Mouse (Mus musculus): ENCODE measurements around the gene Kcnj6. TPM values are rescaled to one million over a fixed set of nuclear protein-coding genes. Genes with fewer than 3 reads are reported as not detected.

Kcnj6 gene
- polyA plus RNA-seq, 1 experiment from 2014 or later, result not detected

DNA sequence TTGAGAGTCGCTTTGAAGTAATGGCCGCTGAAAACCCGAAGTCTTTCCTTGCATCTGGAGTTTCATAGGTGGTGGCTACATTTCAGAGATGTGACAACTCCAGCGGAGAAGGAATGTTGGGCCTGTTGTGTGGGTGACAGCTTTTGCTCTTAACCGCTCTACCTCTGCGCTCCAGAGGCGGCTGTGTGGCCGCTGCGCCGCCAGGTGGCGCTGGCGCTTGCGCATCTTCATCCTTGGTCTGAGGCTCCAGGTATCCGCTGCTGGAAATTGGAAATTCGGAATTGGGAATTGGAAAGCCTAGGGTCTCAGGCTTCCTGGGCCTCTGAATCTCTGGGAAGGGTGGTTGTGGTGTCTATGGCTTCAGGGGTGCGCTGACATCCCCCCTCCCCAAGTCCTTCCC is 209.3 kb downstream of the Kcnj6 start:
- H3K4me1 ChIP-seq, result no peaks in the 10 kb centered on the region
- 0 out of 2 replicates have a peak, but pooled peaks cover 6% of the 10 kb centered on the region for H3K27me3 ChIP-seq (replicated peaks)
- no peaks in the 10 kb centered on the region for H3K36me3 ChIP-seq
- H3K9ac ChIP-seq, result no peak overlapping the region
- no peak overlapping the region for H3K4me2 ChIP-seq
- WGBS (ENCODE audit: insufficient replicate concordance), result 7% methylated on average over 16 of the region's 16 CpGs
- no peak overlapping the region for H3K27ac ChIP-seq
- H3K9me3 ChIP-seq (replicated peaks), result no peaks in the 10 kb centered on the region
- no peak overlapping the region for H3K4me3 ChIP-seq
- no peak for ATAC-seq

DNA sequence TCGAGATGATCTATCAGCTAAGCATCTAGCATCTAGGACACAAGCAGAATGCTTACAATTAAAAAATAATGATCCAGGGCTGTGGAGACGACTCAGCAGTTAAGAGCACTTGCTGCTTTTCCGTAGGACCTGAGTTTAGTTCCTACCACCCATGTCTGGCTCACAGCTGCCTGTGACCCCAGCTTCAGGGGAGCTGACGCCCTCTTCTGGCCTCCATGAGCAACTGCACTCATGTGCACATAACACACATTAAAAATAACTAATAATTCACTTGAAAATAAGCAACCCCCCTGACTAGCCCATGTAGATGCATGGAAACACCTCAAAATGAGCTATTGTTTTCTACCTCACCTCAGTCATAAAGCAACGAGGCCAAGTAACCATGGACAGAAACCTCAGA is 211.6 kb downstream of the Kcnj6 start:
- no peak overlapping the region for H3K9ac ChIP-seq
- H3K27ac ChIP-seq, result no peak overlapping the region
- 0 out of 2 replicates have a peak, but pooled peaks cover 6% of the 10 kb centered on the region for H3K27me3 ChIP-seq (replicated peaks)
- WGBS (ENCODE audit: insufficient replicate concordance), result 63% methylated on average over 5 of the region's 5 CpGs
- no peak overlapping the region for H3K4me3 ChIP-seq
- ATAC-seq, result no peak
- H3K9me3 ChIP-seq (replicated peaks), result no peaks in the 10 kb centered on the region
- no peaks in the 10 kb centered on the region for H3K36me3 ChIP-seq
- H3K4me1 ChIP-seq, result no peaks in the 10 kb centered on the region
- H3K4me2 ChIP-seq, result no peak overlapping the region

DNA sequence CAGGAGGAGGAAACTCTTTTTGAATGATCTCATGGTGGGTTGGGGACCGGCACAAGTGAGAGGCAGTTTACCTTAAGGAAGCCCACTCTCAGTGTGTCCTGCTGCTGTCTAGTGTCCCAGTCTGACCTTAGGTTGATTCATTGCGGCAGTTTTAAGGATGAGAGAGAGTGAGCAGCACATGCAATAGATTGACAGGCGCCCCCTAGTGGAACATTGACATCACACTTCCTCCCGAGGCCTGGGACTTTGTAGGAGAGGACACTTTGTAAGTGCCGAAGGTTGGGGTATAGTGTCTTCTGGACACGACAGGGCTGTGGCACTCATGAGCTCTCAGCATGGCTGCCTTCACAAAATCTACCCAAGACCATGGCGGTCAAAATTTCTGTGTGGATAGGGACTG is 213.8 kb downstream of the Kcnj6 start:
- no peak overlapping the region for H3K9ac ChIP-seq
- H3K4me2 ChIP-seq, result no peak overlapping the region
- ATAC-seq, result no peak
- WGBS (ENCODE audit: insufficient replicate concordance), result 59% methylated on average over 7 of the region's 7 CpGs
- H3K4me1 ChIP-seq, result no peaks in the 10 kb centered on the region
- no peaks in the 10 kb centered on the region for H3K36me3 ChIP-seq
- no peaks in the 10 kb centered on the region for H3K9me3 ChIP-seq (replicated peaks)
- no peak overlapping the region for H3K4me3 ChIP-seq
- H3K27ac ChIP-seq, result no peak overlapping the region
- H3K27me3 ChIP-seq (replicated peaks), result 0 out of 2 replicates have a peak, but pooled peaks cover 3% of the 10 kb centered on the region

DNA sequence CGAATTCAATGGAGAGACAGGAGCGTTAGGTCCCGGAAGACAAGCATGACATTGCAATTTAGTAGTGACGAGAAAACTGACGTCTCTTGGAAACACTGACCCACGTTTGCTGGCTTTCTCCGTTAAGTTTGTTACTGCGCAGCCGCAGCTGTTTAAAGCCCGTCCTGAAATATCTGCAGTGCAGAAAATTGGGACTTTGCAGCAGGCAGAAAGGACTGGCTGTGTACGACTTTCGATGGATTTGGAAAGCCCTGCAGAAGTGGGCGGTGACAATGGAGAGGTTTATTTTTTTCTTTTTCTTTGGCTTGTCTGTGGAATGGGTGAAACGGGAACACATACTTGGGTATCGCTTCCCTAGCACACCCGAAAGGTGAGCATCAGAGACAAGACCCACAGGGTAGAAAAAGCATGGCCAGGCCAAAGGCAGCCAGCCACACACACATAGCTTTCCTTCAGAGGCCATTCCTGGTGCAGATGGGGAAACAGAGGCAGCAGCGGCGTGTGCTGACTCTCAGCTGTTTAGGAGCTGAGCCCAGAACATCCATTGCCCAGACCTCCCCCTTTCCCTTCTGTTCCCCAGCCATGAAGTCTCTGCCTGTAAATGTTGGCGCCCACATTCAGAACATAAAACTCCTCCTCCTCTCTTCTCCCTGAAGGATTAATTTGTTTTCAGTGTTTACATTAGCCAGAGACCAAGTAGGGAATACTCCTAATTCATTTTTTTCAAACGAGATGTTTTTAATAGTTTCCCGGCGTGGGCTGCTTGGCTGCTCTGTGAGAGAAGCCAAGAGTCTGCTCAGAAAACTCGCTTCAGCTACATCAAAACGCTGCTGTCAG is 215.2 kb downstream of the Kcnj6 start:
- H3K9ac ChIP-seq, result no peak overlapping the region
- no peak for ATAC-seq
- 75% methylated on average over 24 of the region's 24 CpGs for WGBS (ENCODE audit: insufficient replicate concordance)

DNA sequence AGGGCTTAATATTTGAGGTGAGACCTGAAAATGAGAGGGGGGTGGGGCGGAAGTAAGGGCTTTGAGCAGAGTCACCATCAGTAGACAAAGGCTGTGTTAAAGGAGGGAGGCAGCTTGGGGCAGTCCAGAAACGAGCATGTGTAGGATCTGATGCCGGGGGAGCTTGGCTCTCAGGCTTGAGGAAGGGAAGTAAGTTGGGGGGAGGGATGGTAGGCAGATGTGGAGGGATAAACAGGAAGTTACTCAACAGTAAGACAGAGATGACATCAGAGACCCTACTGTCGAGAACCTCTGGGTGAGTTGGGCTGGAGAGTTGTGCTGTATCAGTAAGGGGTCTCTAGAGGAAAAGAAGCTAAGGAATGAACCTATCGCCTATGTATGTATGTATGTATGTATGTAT is 223.6 kb downstream of the Kcnj6 start:
- Histone ChIP-seq H3K9ac (no peak overlapping the region), H3K4me3 (no peak overlapping the region), H3K27me3 (replicated peaks) (no peaks in the 10 kb centered on the region), H3K9me3 (replicated peaks) (no peaks in the 10 kb centered on the region; the same call in 1 of the 2 replicates), H3K36me3 (no peaks in the 10 kb centered on the region), H3K4me2 (no peak overlapping the region), H3K4me1 (no peaks in the 10 kb centered on the region), H3K27ac (no peak overlapping the region)
- no peak for ATAC-seq
- 40% methylated on average over 5 of the region's 5 CpGs for WGBS (ENCODE audit: insufficient replicate concordance)

More for the DNA sequence above, 215.2 kb downstream of the Kcnj6 start:
- Histone ChIP-seq H3K9me3 (replicated peaks) (no peaks in the 10 kb centered on the region; the same call in 1 of the 2 replicates), H3K27ac (no peak overlapping the region), H3K4me1 (no peaks in the 10 kb centered on the region), H3K4me3 (no peak overlapping the region), H3K36me3 (no peaks in the 10 kb centered on the region), H3K27me3 (replicated peaks) (no peaks in the 10 kb centered on the region), H3K4me2 (no peak overlapping the region)

DNA sequence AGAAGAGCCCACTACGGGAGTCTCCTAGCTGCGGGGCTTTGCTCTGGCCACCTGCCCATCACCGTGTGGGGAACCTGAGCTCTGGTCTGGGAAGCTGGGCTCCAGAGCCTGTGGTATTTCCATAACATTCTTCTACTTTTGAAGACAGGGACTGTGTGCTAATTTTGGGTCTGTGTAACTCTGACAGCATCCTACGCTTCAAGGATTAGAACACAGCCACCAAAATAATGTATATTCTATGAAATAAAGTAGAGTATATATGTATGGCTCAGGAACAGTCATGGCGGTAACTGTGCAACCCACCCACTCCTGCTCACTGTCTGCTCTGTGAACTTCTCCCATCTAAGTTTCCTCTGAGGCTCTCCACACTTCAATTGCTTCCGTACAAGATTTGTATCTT is 229.9 kb downstream of the Kcnj6 start:
- WGBS (ENCODE audit: insufficient replicate concordance), result 69% methylated on average over 6 of the region's 6 CpGs
- Histone ChIP-seq H3K27me3 (replicated peaks) (no peaks in the 10 kb centered on the region), H3K4me2 (no peak overlapping the region), H3K4me1 (no peaks in the 10 kb centered on the region), H3K9me3 (replicated peaks) (no peaks in the 10 kb centered on the region), H3K36me3 (no peaks in the 10 kb centered on the region), H3K9ac (no peak overlapping the region), H3K27ac (no peak overlapping the region), H3K4me3 (no peak overlapping the region)
- no peak for ATAC-seq

DNA sequence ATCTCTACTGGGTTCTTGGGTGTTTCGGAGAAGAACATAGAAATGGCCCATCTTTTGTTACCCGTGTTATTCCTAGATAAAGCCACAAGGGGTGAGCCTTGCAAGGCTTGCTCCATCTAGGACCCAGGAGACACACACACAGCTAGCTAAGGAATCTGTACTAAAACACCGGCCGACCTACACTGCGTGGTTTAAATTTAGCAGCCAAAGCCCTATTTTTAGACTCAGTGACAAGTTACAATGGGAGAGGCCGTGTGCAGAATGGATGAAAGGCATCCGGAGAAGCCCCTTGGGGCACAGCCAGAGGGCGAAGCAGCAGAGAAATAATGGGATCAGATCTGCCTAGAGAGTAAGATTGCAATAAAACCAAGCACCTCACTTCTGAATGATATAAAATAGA is 232.4 kb downstream of the Kcnj6 start:
- no peak overlapping the region for H3K27ac ChIP-seq
- H3K36me3 ChIP-seq, result no peaks in the 10 kb centered on the region
- no peak overlapping the region for H3K9ac ChIP-seq
- WGBS (ENCODE audit: insufficient replicate concordance), result 50% methylated on average over 8 of the region's 8 CpGs
- H3K9me3 ChIP-seq (replicated peaks), result no peaks in the 10 kb centered on the region
- no peak overlapping the region for H3K4me3 ChIP-seq
- no peak overlapping the region for H3K4me2 ChIP-seq
- H3K4me1 ChIP-seq, result peaks cover 10% of the 10 kb centered on the region; the same call in 1 of the 2 replicates
- ATAC-seq, result no peak
- H3K27me3 ChIP-seq (replicated peaks), result no peaks in the 10 kb centered on the region

DNA sequence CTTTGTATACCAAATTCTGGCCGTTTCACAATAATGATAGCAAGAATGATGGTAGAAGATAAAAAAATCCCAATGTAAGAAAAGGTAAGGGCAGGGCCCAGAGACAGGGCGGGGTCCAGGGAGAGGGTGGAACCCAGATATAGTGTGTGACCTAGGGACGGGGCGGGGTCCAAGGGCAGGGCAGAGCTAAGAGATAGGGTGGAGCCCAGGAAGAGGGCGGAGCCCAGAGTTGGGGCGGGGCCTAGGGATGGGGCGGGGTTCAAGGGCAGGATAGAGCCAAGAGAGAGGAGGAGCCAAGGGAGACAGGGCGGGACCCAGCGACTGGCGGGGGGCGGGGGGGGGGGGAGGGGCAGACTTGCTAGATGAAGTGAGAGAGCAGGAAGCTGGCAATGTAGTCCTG is 236.8 kb downstream of the Kcnj6 start:
- Histone ChIP-seq H3K9me3 (replicated peaks) (no peaks in the 10 kb centered on the region), H3K9ac (no peak overlapping the region), H3K27ac (no peak overlapping the region), H3K4me1 (peaks cover 10% of the 10 kb centered on the region; the same call in 1 of the 2 replicates), H3K4me2 (no peak overlapping the region), H3K27me3 (replicated peaks) (no peaks in the 10 kb centered on the region), H3K36me3 (no peaks in the 10 kb centered on the region), H3K4me3 (no peak overlapping the region)
- peak; percentile 91 for ATAC-seq
- 25% methylated on average over 9 of the region's 11 CpGs for whole genome bisulfite sequencing (ENCODE audit: insufficient replicate concordance)

DNA sequence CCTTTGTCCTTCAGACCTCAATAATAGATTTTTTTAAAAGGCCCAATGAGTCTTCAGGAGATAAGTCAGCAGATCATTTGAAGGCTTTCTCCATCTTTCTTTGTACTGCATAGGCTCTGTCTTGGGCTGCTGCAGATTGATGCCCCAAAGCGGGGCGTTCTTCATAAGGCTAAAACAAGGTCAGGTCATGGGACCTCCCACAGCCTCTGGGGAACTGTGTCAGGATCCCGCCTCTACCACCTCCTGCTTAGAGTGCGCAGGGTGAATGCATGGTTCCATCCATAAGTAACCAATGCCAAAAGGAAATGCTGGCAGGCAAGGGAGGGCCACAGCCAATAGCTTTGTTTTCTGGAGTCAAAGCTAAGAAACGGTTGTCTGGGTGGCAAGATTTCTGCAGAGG is 237.7 kb downstream of the Kcnj6 start:
- no peaks in the 10 kb centered on the region for H3K27me3 ChIP-seq (replicated peaks)
- H3K27ac ChIP-seq, result no peak overlapping the region
- H3K4me2 ChIP-seq, result no peak overlapping the region
- no peaks in the 10 kb centered on the region for H3K36me3 ChIP-seq
- 71% methylated on average over 5 of the region's 5 CpGs for WGBS (ENCODE audit: insufficient replicate concordance)
- H3K4me3 ChIP-seq, result no peak overlapping the region
- H3K4me1 ChIP-seq, result peaks cover 10% of the 10 kb centered on the region; the same call in 1 of the 2 replicates
- ATAC-seq, result no peak
- no peaks in the 10 kb centered on the region for H3K9me3 ChIP-seq (replicated peaks)
- H3K9ac ChIP-seq, result no peak overlapping the region

DNA sequence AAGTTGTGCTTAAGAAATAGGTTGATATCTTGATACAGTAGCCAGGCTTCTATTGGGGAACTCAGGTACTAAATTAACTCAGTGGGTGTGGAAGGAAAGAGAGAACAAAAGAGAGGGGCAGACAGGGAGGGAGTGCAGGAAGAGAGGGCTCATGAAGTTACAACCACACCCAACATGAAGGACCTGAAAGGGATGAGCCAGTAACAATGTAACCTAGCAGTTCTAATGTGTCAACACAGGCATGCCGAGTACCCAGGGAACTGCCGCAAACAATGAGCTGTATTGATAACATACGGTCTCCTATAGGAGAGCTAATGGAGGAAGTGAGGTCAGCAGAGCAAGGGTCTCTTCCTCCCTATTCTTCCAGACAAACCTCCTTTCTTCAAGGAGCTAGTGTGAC is 238.9 kb downstream of the Kcnj6 start:
- Histone ChIP-seq H3K36me3 (no peaks in the 10 kb centered on the region), H3K9me3 (replicated peaks) (no peaks in the 10 kb centered on the region), H3K9ac (no peak overlapping the region), H3K4me3 (no peak overlapping the region), H3K4me2 (no peak overlapping the region), H3K27me3 (replicated peaks) (no peaks in the 10 kb centered on the region), H3K4me1 (peaks cover 10% of the 10 kb centered on the region; the same call in 1 of the 2 replicates), H3K27ac (no peak overlapping the region)
- ATAC-seq, result no peak
- 36% methylated on average over 3 of the region's 3 CpGs for WGBS (ENCODE audit: insufficient replicate concordance)

DNA sequence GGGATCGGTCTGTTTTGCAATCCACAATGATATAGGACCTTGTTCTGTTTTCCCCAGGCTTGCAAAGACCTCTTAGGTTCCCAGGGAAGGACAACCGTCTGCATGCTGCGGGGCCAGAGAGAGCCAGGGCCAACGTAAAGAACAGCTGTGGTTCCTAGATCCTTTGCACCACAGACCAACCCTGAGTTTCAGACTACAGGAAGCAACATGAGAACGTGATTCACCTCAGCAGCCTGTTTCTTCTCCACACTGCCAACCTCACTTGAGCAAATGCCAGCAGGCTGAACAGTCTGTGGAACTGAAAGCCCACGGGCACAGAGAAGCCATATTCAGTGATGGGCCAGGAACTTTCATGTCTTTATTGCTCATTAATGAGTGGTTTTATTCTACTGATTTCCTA is 241.1 kb downstream of the Kcnj6 start:
- Histone ChIP-seq H3K9ac (no peak overlapping the region), H3K27ac (no peak overlapping the region), H3K4me1 (peaks cover 10% of the 10 kb centered on the region; the same call in 1 of the 2 replicates), H3K27me3 (replicated peaks) (no peaks in the 10 kb centered on the region), H3K36me3 (no peaks in the 10 kb centered on the region), H3K9me3 (replicated peaks) (no peaks in the 10 kb centered on the region), H3K4me2 (no peak overlapping the region), H3K4me3 (no peak overlapping the region)
- WGBS (ENCODE audit: insufficient replicate concordance), result 51% methylated on average over 6 of the region's 6 CpGs
- ATAC-seq, result no peak

DNA sequence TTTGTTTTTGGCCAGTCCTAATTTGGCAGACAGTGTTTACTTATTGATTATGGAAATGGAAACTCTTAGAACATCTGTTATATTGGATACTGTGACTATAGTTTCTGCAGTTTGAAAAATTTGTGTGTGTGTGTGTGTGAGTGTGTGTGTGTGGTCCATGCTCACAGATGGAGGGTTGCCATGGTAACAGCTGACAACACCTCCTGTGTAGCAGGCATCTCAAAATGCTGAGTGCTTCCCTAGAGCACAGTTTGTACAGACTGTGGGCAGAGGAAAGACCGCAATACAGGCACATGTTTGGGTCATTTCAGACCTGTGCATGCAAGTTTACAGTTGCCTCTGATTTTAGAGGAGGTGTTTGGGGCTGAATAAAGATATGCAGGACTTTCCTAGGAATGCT is 244.0 kb downstream of the Kcnj6 start:
- H3K4me3 ChIP-seq, result no peak overlapping the region
- H3K9me3 ChIP-seq (replicated peaks), result no peaks in the 10 kb centered on the region
- no peak for ATAC-seq
- H3K27me3 ChIP-seq (replicated peaks), result peaks cover 4% of the 10 kb centered on the region
- H3K9ac ChIP-seq, result no peak overlapping the region
- WGBS (ENCODE audit: insufficient replicate concordance), result 80% methylated on average over 1 of the region's 1 CpGs
- no peak overlapping the region for H3K27ac ChIP-seq
- no peaks in the 10 kb centered on the region for H3K4me1 ChIP-seq
- H3K4me2 ChIP-seq, result no peak overlapping the region
- no peaks in the 10 kb centered on the region for H3K36me3 ChIP-seq
